Mouse (Mus musculus) megakaryocyte, embryonic 14.5 days (primary cell): Measurements from ENCODE around the gene Hdhd3. TPM values are rescaled to one million over a fixed set of nuclear protein-coding genes. Genes with fewer than 3 reads are reported as not detected.

Experiments
- H3K27me3 ChIP-seq: replicated peaks from 2 replicates; pipeline ENCODE3; 2012; ENCODE audit warnings: inconsistent platforms
- H3K36me3 ChIP-seq: replicated peaks from 2 replicates; pipeline ENCODE3; 2012; ENCODE audit warnings: low read length, inconsistent platforms, mixed read lengths
- H3K4me1 ChIP-seq: 2 replicates; pipeline ENCODE4 v1.6.1; 2012; ENCODE audit warnings: inconsistent platforms
- H3K4me3 ChIP-seq: replicated peaks from 2 replicates; pipeline ENCODE3; 2012; ENCODE audit warnings: moderate library complexity, mild to moderate bottlenecking, inconsistent platforms
- H3K9me3 ChIP-seq: 2 replicates; pipeline ENCODE4 v1.6.1; 2012; ENCODE audit warnings: inconsistent platforms
- FLI1 ChIP-seq: IDR thresholded peaks from 2 replicates; pipeline ENCODE4 v1.6.1; 2012; ENCODE audit warnings: low read length, inconsistent platforms, mixed read lengths
- GATA1 ChIP-seq: IDR thresholded peaks from 3 replicates; pipeline ENCODE4 v1.6.1; 2012; ENCODE audit warnings: mixed read lengths, low read length, inconsistent platforms, borderline replicate concordance
- polyA plus RNA-seq: library from polyadenylated mRNA; stranded (reverse); fragments of >175 nt; gene quantifications from 2 replicates; pipeline ENCODE4 v1.2.3, GENCODE M21; 2012; ENCODE audit warnings: low replicate concordance; ENCODE audit not compliant: insufficient read depth

Gene Hdhd3
- polyA plus RNA-seq, 1 experiment = 1.5 TPM

DNA sequence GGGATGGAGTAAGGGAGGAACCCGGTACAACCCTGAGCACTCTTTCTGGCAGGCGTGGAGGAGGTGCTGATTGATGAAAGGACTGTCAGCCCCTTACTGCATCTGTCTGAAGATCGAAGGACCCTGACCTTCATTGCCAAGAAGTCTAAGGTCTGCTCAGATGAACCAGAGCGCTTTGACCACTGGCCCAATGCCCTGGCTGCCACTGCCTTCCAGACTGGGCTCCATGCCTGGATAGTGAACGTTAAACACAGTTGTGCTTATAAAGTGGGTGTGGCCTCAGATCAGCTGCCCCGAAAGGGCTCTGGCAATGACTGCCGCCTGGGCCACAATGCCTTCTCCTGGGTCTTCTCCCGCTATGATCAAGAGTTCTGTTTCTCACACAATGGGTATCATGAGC, 7.3 kb downstream of the Hdhd3 start:
- Histone ChIP-seq H3K27me3 (peaks cover 37% of the 10 kb centered on the region), H3K36me3 (peaks cover 15% of the 10 kb centered on the region), H3K9me3 (no peaks in the 10 kb centered on the region), H3K4me3 (no peak overlapping the region), H3K4me1 (peaks cover 14% of the 10 kb centered on the region)
- TF ChIP-seq GATA1 = no peak
- no peak for TF ChIP-seq FLI1

GRCm38 (mm10) chr4:62494230-62494629, 9.0 kb downstream of the Hdhd3 start:
- Histone ChIP-seq H3K36me3 (peaks cover 10% of the 10 kb centered on the region), H3K9me3 (no peaks in the 10 kb centered on the region), H3K27me3 (peaks cover 39% of the 10 kb centered on the region), H3K4me3 (peak overlapping the region; percentile 24), H3K4me1 (peaks cover 12% of the 10 kb centered on the region)
- TF ChIP-seq FLI1 = no peak
- TF ChIP-seq GATA1 = no peak

GRCm38 (mm10) chr4:62492682-62493081, 10.6 kb downstream of the Hdhd3 start:
- Histone ChIP-seq H3K9me3 (no peaks in the 10 kb centered on the region), H3K4me3 (no peak overlapping the region), H3K27me3 (peaks cover 45% of the 10 kb centered on the region), H3K36me3 (no peaks in the 10 kb centered on the region), H3K4me1 (peaks cover 12% of the 10 kb centered on the region)
- TF ChIP-seq GATA1 (no peak), FLI1 (no peak)

- Histone ChIP-seq H3K27me3 (peaks cover 26% of the 10 kb centered on the region), H3K36me3 (no peaks in the 10 kb centered on the region), H3K4me3 (no peak overlapping the region), H3K4me1 (peaks cover 32% of the 10 kb centered on the region), H3K9me3 (no peaks in the 10 kb centered on the region)
- TF ChIP-seq FLI1 (no peak), GATA1 (no peak)
These were observed 15.4 kb downstream of the Hdhd3 start for GRCm38 (mm10) chr4:62487914-62488313.

GRCm38 (mm10) chr4:62487172-62487571, 16.1 kb downstream of the Hdhd3 start:
- TF ChIP-seq FLI1 = no peak
- TF ChIP-seq GATA1 = no peak

GRCm38 (mm10) chr4:62486162-62486696, 17.0 kb downstream of the Hdhd3 start:
- H3K9me3 ChIP-seq = no peaks in the 10 kb centered on the region
- peaks cover 22% of the 10 kb centered on the region for H3K27me3 ChIP-seq
- peaks cover 34% of the 10 kb centered on the region for H3K4me1 ChIP-seq
- no peaks in the 10 kb centered on the region for H3K36me3 ChIP-seq
- no peak overlapping the region for H3K4me3 ChIP-seq
- no peak for TF ChIP-seq GATA1
- no peak for TF ChIP-seq FLI1

More at GRCm38 (mm10) chr4:62487172-62487571, 16.1 kb downstream of the Hdhd3 start:
- Histone ChIP-seq H3K27me3 (peaks cover 21% of the 10 kb centered on the region), H3K9me3 (no peaks in the 10 kb centered on the region), H3K4me3 (no peak overlapping the region), H3K4me1 (peaks cover 32% of the 10 kb centered on the region), H3K36me3 (no peaks in the 10 kb centered on the region)

- peaks cover 40% of the 10 kb centered on the region for H3K4me1 ChIP-seq
- no peaks in the 10 kb centered on the region for H3K36me3 ChIP-seq
- TF ChIP-seq GATA1 (no peak), FLI1 (no peak)
- peaks cover 25% of the 10 kb centered on the region for H3K27me3 ChIP-seq
- no peaks in the 10 kb centered on the region for H3K9me3 ChIP-seq
- no peak overlapping the region for H3K4me3 ChIP-seq
These were observed 17.7 kb downstream of the Hdhd3 start for GRCm38 (mm10) chr4:62485450-62486161.

- no peaks in the 10 kb centered on the region for H3K36me3 ChIP-seq
- H3K9me3 ChIP-seq = no peaks in the 10 kb centered on the region
- H3K27me3 ChIP-seq = peaks cover 29% of the 10 kb centered on the region
- H3K4me1 ChIP-seq = peaks cover 47% of the 10 kb centered on the region
- TF ChIP-seq FLI1 (no peak), GATA1 (no peak)
- H3K4me3 ChIP-seq = no peak overlapping the region
These were observed 18.3 kb downstream of the Hdhd3 start for GRCm38 (mm10) chr4:62484928-62485327.

DNA sequence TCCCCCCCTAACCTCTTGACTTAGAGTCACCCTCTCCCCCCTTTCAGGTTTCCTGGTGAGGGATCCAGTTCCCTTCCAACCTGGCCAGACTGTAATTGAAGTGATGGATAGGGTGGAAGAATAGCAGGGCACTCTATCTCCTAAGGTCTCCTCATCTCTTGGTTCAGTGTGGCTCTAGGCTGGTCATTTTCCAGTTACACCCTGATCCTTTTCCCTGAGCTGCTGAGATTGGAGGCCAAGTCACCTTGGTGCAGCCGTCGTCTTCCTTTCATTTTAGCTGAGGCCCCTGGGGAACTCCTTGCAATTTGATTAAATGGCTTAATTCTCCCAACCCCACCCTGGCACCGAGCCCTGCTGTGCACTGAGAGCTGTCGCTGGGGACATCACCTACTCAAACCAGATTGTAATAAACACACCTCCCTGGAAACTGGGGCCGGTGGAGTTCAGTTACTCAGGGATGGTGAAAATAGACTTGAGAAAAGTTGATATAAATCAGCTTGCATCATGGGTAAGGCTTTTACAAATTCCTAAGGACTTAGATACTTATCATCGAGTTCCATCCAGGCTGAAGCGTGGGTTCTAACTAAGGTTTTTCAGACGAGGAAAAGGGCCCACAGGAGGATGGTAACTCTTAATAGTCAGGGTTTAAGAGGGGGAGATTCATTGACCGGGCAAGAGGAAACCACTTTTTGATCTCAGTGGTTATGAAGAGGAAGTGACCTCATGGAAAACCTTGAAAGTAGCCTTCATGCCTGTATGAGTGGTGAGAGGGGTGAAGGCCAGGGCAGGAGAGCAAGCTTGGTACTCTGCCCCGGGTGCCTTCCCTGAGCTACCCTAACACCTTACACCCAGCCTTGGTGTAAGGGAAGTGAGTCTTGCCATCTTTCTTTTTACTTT, 22.3 kb downstream of the Hdhd3 start:
- Histone ChIP-seq H3K9me3 (no peaks in the 10 kb centered on the region), H3K36me3 (no peaks in the 10 kb centered on the region), H3K4me3 (peak overlapping the region; percentile 23), H3K27me3 (peaks cover 31% of the 10 kb centered on the region), H3K4me1 (peaks cover 55% of the 10 kb centered on the region)
- no peak for TF ChIP-seq GATA1
